Mouse (Mus musculus) inflammation-experienced regulatory T-cells (primary cell): ENCODE measurements around the gene Sh2b1. TPM values are rescaled to one million over a fixed set of nuclear protein-coding genes. Genes with fewer than 3 reads are reported as not detected.

Experiments used
- polyA plus RNA-seq, 2 experiments: library from polyadenylated mRNA; unstranded; fragments of 100-300 nt; shearing (Covaris generic); gene quantifications; one replicate each; pipeline ENCODE4 v1.2.1; 2017

Gene Sh2b1
- polyA plus RNA-seq: 10 to 100 TPM; 47.9 to 49.6 TPM

GRCm38 (mm10) chr7:126474993-126475581, at the start of gene Sh2b1:
Gene Sh2b1, minus strand, starts transcription at chr7:126475424.

GRCm38 (mm10) chr7:126503273-126503878, 28.2 kb upstream of the Sh2b1 start, which contains the start of gene Atxn2l:
Gene Atxn2l, minus strand, starts transcription at chr7:126503437.

DNA sequence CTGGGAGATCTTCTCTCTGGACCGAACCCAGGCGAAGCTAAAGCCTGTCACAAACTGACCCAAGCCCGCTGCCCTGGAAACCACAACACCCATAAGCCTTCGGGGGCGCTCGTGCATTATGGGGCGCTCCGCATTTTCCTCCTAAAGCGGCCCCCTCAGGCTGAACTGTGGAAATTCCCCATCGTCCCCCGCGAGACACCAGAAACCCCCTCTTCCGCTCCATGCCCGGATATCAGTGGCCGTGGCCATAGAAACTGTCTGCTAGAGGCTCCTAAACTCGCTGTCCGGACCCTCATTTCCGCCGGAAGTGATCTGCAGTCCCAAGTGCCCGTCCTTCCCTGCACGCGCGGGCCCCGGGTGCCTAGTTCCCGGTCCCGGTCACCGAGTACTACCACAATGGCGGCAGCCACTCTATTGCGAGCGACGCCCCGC, 11.8 kb upstream of the Sh2b1 start, which contains the start of gene Tufm:
Tufm (plus strand) TSS at position 310 of the 432 bp plus-strand sequence.

DNA sequence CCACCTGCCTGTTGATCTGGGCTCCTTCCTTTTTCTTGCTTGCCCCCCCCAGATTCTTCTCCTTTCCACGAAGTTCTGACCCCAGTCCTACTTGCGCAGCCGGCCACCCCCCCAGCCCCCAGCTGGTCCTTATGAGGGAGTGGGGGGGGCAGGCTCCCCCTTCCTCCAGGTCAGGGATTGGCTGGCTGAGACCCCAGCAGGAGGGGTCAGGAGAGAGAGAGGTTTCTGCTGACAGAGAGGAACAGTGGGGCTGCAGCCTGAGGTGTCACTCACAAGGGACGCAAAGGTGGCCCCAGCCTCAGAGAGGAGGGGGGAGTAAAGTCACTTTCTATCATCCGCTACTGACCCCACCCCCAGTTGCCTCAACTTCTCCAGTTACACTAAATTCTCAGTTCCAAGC, 12.2 kb downstream of the Sh2b1 start, which contains the start of gene Atp2a1:
Atp2a1 (minus strand) TSS at position 105 of the 400 bp plus-strand sequence.

DNA sequence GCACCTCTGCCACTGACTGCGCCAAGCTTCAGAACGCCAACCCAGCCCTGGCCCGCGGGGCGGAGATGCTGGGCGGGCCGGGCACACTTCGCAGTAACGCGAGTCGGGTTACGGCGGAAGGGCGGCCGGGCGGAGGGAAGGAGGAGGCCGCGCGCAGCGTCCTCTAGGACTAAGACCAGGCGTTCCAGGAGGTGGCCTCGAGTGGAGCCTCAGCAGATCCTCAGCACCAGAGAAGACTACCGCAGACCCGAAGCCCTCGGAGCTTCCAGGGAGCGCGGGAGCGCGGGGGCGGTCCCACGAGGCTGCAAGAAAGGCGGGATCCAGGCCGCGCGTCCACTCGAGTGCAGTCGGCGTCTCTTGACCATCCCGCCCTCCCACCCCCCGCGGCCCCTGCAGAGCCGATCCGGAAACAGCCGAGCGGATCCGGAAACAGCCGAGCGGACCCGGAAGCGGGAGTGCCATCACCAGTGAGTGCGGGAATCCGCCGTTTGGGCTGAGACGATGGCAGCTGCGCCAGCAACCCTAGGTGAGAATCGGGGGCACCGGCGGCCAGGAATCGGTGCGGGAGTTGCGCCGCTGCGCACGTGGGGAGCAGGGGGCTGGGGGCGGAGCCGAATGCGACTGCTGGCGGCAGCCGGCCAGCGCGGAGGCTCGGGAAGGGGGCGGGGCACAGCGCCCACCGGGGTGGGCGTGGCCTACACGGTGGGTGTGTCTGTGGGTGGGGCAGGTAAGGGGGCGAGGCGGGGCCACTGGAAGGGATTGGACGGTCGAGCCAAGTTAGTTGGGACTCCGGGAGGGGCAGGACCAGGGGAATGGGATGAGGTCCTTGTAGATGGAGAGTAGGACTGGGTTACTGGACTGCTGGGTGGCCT, 46.4 kb downstream of the Sh2b1 start, which contains the start of gene Rabep2:
Rabep2 (plus strand) TSS at position 129 of the 872 bp plus-strand sequence.

Other genes with a start within 250 kb of the Sh2b1 start
- 10 to 100 TPM; 36.9 to 49.1 TPM for gene Sbk1, start 202.8 kb downstream of the Sh2b1 start, polyA plus RNA-seq
- gene Lat, start 105.9 kb downstream of the Sh2b1 start, polyA plus RNA-seq: 100 to 1,000 TPM; 795 to 824 TPM
- 10 to 100 TPM; 53.8 to 65.9 TPM for gene Spns1, start 98.0 kb downstream of the Sh2b1 start, polyA plus RNA-seq
- gene Nfatc2ip, start 78.7 kb downstream of the Sh2b1 start, polyA plus RNA-seq: 1 to 10 TPM; 4.3 to 5.5 TPM
- 10 to 100 TPM in 1 of 2 experiments, 1 to 10 TPM in 1; 5.3 to 17.9 TPM for gene Cd19, start 60.5 kb downstream of the Sh2b1 start, polyA plus RNA-seq
- gene Rabep2, start 46.7 kb downstream of the Sh2b1 start, polyA plus RNA-seq: 10 to 100 TPM; 59.6 to 64.4 TPM
- 1 to 10 TPM in 1 of 2 experiments, under 1 TPM in 1; 0.66 to 1.6 TPM for gene Atp2a1, start 12.3 kb downstream of the Sh2b1 start, polyA plus RNA-seq
- 100 to 1,000 TPM; 101 to 104 TPM for gene Tufm, start 11.9 kb upstream of the Sh2b1 start, polyA plus RNA-seq
- gene Atxn2l, start 28.0 kb upstream of the Sh2b1 start, polyA plus RNA-seq: 100 to 1,000 TPM; 103 TPM
- 100 to 1,000 TPM; 157 to 175 TPM for gene Eif3c, start 91.0 kb upstream of the Sh2b1 start, polyA plus RNA-seq
- gene Apobr, start 109.5 kb upstream of the Sh2b1 start, polyA plus RNA-seq: 1 to 10 TPM; 3.1 to 5.4 TPM
- 100 to 1,000 TPM in 1 of 2 experiments, 10 to 100 TPM in 1; 81.6 to 107 TPM for gene Cln3, start 110.4 kb upstream of the Sh2b1 start, polyA plus RNA-seq
- gene Il27, start 119.5 kb upstream of the Sh2b1 start, polyA plus RNA-seq: under 1 TPM in 1 of 2 experiments, not detected in 1; 0.42 TPM
- gene Nupr1, start 155.4 kb upstream of the Sh2b1 start, polyA plus RNA-seq: 10 to 100 TPM in 1 of 2 experiments, 1 to 10 TPM in 1; 6.0 to 12.8 TPM
- 100 to 1,000 TPM; 114 to 118 TPM for gene Sgf29, start 173.9 kb upstream of the Sh2b1 start, polyA plus RNA-seq
- gene Sult1a1, start 201.0 kb upstream of the Sh2b1 start, polyA plus RNA-seq: under 1 TPM; 0.20 to 0.48 TPM
- 100 to 1,000 TPM; 104 to 113 TPM for gene Bola2, start 220.0 kb upstream of the Sh2b1 start, polyA plus RNA-seq
- 10 to 100 TPM in 1 of 2 experiments, 1 to 10 TPM in 1; 8.3 to 10.8 TPM for gene Slx1b, start 220.4 kb upstream of the Sh2b1 start, polyA plus RNA-seq
- 1,000 to 10,000 TPM; 2,830 to 3,089 TPM for gene Coro1a, start 232.4 kb upstream of the Sh2b1 start, polyA plus RNA-seq